Mouse (Mus musculus) kidney, adult 2 months (tissue): ENCODE measurements around the gene Zfp62.

Experiments used
- CTCF ChIP-seq: fragments of 200-500 bp; conservative IDR thresholded peaks from 2 replicates; pipeline ENCODE4 v1.5.1; 2011; ENCODE audit warnings: low read depth, mild to moderate bottlenecking, control low read depth, low read length, moderate library complexity, mixed read lengths; ENCODE audit not compliant: insufficient read depth, insufficient read length
- POLR2A ChIP-seq: fragments of 200-500 bp; IDR thresholded peaks from one replicate; pipeline ENCODE4 v1.6.1; 2011; ENCODE audit warnings: low read depth, low read length, control low read depth

DNA sequence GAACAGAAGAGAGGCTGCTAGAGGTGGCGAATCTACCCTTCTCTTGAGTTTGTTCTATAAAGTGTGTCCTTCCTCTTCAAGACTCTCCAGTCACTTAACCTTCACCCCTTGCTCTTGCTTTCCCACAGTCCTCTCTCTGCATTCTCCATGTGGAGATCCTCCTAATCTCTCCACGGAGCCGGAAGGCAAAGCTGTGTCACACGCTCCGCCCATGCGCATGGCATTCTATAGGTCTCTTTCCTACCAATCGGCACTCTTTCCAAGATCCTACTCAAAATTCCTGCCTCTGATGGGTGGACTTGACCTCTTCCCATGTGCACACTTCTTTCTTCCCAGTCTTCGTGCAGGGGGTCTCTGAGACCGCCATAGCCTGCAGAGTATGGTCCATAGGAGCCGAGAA lies 15.4 kb upstream of the Zfp62 start:
- TF ChIP-seq POLR2A (no peak), CTCF (no peak)
